Mouse (Mus musculus) thymus, postnatal 10 days (tissue): ENCODE data around the gene Olfml2b.

Experiments
- DNase-seq, 2 experiments: peaks; one replicate each; pipeline ENCODE4 v3.0.0; 2021; ENCODE audit warnings: low spot score in 2 of 2

The Olfml2b gene

GRCm38 (mm10) chr1:170646606-170647287, 2.4 kb downstream of the Olfml2b start:
- DNase-seq: no peak

- no peak for DNase-seq
Observed at GRCm38 (mm10) chr1:170647381-170647780, 3.0 kb downstream of the Olfml2b start.

- no peak for DNase-seq
Observed at GRCm38 (mm10) chr1:170647971-170648514, 3.7 kb downstream of the Olfml2b start.

GRCm38 (mm10) chr1:170651046-170651723, 6.9 kb downstream of the Olfml2b start:
- DNase-seq: no peak

- no peak for DNase-seq
Observed at GRCm38 (mm10) chr1:170651989-170652740, 7.8 kb downstream of the Olfml2b start.

- DNase-seq: no peak
Observed at GRCm38 (mm10) chr1:170655280-170655917, 11.1 kb downstream of the Olfml2b start.

GRCm38 (mm10) chr1:170656518-170657227, 12.3 kb downstream of the Olfml2b start:
- no peak for DNase-seq

- no peak for DNase-seq
Observed at GRCm38 (mm10) chr1:170657228-170657521, 12.8 kb downstream of the Olfml2b start.

GRCm38 (mm10) chr1:170657643-170658314, 13.4 kb downstream of the Olfml2b start:
- no peak for DNase-seq

- no peak for DNase-seq
Observed at GRCm38 (mm10) chr1:170659260-170659659, 14.9 kb downstream of the Olfml2b start.

- no peak for DNase-seq
Observed at GRCm38 (mm10) chr1:170664620-170665185, 20.4 kb downstream of the Olfml2b start.

- DNase-seq: no peak
Observed at GRCm38 (mm10) chr1:170665200-170665599, 20.9 kb downstream of the Olfml2b start.

- no peak for DNase-seq
Observed at GRCm38 (mm10) chr1:170674184-170674775, 29.9 kb downstream of the Olfml2b start.

GRCm38 (mm10) chr1:170677681-170678080, 33.3 kb downstream of the Olfml2b start:
- no peak for DNase-seq

GRCm38 (mm10) chr1:170678861-170679260, 34.5 kb downstream of the Olfml2b start:
- no peak for DNase-seq

- DNase-seq: no peak
Observed at GRCm38 (mm10) chr1:170679624-170680023, 35.3 kb downstream of the Olfml2b start.

GRCm38 (mm10) chr1:170683863-170684262, 39.5 kb downstream of the Olfml2b start:
- no peak for DNase-seq

- no peak for DNase-seq
Observed at GRCm38 (mm10) chr1:170689773-170690172, 45.4 kb downstream of the Olfml2b start.

- no peak for DNase-seq
Observed at GRCm38 (mm10) chr1:170691301-170691700, 47.0 kb downstream of the Olfml2b start.

- DNase-seq: no peak
Observed at GRCm38 (mm10) chr1:170694821-170695291, 50.5 kb downstream of the Olfml2b start.
